Mouse (Mus musculus) fibroblast of lung, adult 2 months (primary cell): ENCODE data around the gene Cldn14.
"Not testable (repeated sequence)": the region's sequence is repeated elsewhere in the genome, so short reads cannot be mapped to it uniquely, and the experiment has no call there.

Experiments
- DNase-seq: peaks from one replicate; pipeline ENCODE4 v3.0.0-alpha.2; 2011; ENCODE audit warnings: low read depth

Gene Cldn14

GRCm38 (mm10) chr16:94008737-94009136 is at the start of gene Cldn14:
Gene Cldn14, minus strand, starts transcription at chr16:94008837.
- DNase-seq, result no peak

DNA sequence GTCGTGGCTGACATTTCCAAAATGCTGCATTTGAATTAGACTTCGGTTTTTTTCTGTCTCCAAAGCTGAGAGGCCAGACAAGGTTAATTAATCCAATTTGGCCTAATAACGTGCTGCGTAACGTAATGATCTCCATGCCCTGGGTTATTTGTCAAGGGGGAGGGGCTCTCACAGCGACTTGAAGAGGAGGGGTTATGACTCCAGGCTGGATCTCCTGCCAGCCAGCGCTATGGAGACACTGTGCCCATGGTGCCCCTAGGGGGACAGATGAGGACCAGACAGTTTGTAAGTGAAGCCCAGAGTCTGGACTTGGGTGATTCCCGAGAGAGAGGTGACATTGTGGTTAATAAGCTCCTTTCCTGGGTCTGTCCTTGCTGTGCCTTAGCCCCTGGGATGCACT is 46.9 kb upstream of the Cldn14 start:
- no peak for DNase-seq

GRCm38 (mm10) chr16:94055176-94055575 is 46.5 kb upstream of the Cldn14 start:
- no peak for DNase-seq

- no peak for DNase-seq
These were observed 41.7 kb upstream of the Cldn14 start for GRCm38 (mm10) chr16:94050368-94050767.

GRCm38 (mm10) chr16:94044996-94045395 is 36.4 kb upstream of the Cldn14 start:
- DNase-seq, result no peak

DNA sequence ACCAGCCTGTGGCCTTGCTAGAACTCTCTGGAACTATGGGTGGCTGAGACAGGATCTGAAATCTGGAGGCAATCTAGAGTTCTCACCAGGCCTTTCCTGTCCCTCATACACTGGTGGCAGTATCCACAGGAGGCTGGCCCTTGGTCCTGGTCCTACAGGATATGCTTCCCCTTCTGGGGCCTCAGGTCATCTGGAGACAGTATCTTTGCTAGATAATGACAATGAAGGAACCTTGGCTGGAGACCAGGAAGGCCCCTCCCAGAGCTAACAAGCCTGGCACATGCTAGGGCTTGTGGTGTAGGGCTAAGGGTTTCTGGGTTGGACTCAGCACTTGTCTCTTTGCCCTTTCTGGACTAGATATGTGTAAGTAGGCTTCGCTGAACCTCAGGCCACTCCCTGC is 35.2 kb upstream of the Cldn14 start:
- no peak for DNase-seq

DNA sequence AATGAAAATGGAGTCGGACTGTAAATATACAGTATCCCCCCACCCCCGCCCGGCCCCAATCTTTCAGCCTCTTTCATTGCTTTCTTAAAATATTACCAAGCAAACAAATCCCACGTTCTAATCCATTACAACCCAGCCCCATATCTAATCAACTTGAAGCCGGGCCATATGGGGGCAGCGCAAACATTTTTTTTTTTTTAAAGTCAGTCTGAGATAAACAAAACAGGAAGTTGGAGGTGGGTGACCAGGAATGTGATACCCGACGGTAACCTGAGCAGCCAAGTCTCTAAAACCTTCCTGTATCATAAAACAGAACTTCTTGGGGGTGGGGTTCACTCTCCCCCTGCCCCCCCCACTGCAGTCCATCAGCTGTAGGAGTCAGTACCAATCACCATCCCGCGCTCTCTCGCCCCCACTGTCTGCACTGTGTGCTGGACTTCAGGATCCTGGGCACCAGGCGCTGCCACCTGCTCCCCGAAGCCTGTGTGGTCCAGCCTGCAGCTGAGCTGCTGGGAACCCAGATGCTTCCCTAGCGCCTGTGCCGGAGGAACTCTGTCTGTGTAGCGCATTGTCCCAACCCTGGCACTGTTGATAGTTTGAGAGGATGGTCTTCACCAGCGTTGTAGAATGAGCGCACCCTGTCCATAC is 32.6 kb upstream of the Cldn14 start:
- DNase-seq, result no peak

GRCm38 (mm10) chr16:94040485-94040884 is 31.8 kb upstream of the Cldn14 start:
- DNase-seq, result no peak

GRCm38 (mm10) chr16:94038986-94039341 is 30.3 kb upstream of the Cldn14 start:
- DNase-seq, result no peak

DNA sequence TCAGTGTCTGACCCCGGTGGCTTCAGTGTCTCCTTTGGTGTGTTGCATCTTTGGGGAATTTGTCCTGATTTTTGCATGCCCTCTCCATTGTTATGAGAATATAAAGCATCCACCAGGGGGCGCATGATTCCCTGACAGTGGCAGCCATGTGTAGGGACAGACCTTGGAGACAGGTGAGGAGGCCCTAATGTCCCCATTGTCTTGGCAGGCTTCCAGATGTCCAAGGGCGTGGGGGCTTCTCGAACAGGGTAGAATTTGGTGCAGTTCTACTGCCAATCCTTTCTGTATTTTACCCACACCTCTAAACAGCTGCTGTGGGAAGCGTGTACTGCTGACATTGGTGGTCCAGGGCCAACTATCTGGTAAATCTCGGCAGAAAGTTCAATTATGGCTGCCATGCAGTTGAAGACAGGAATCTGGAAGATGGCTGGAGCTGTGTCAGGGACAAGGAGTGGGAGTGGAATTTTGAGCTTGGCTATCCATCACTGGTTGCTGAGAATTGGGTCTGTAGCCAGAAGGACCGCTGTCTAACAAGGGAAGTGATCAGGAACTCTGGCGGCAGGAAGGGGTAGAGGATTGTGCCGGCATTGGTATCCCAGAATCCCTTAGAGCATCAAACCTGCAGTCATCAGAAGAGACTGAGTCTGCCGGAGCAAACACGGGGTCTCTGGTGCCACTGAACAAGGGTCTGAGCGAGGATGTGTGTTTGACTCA is 29.8 kb upstream of the Cldn14 start:
- no peak for DNase-seq

DNA sequence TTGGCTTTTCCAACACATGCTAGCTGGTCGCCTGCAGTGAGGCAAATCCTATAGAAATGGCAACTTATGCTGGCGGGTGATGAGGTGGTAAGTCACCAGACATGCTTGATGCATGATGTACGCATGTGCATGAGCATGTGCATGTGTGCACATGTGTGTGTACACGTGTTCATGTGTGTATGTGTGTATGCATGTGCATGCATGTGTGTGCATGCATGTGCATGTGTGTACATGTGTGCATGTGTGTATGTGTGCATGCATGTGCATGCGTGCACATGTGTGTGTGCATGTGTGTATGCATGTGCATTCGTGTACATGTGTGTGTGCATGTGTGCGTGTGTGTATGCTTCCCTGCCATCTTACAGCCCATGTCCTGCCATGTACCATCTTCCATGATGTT is 28.6 kb upstream of the Cldn14 start:
- DNase-seq, result no peak

DNA sequence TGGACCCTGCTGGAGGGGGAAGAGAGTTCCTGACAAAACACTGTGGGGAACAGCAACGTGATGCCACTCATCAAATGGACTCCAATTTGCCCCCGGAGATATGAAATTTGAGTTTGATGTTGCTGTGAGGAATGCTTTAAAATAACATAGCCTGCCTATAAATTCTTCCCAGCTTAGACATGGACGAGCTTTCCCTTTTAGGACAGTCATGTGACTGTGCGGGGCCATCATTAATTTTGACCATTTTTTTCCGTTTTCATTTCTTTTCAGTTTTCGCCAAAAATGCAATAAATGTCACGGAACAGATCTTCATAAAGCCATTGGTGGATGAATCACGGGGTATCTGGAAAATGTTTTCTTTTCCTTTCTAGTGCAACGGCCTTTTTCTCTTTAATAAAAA is 25.5 kb upstream of the Cldn14 start:
- DNase-seq, result no peak

GRCm38 (mm10) chr16:94032270-94032669 is 23.6 kb upstream of the Cldn14 start:
- DNase-seq, result no peak

GRCm38 (mm10) chr16:94023352-94024280 is 15.0 kb upstream of the Cldn14 start:
- no peak for DNase-seq

DNA sequence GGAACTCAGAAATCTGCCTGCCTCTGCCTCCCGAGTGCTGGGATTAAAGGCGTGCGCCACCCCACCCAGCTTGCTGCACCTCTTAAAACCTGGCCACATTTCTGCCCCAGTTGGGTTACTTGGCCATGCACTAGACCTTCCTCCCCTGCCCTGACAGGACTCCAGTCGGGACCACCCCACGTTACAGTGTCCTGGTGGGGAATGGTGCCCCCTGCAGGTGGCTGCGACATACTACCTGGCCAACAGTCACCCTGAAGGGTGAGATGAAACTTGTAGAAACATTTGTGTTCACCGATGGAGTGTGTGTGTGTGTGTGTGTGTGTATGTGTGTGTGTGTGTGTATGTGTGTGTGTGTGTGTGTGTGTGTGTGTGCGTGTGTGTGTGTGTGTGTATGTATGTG is 11.1 kb upstream of the Cldn14 start:
- DNase-seq, result not testable (repeated sequence)

GRCm38 (mm10) chr16:94017953-94018352 is 9.3 kb upstream of the Cldn14 start:
- no peak for DNase-seq

GRCm38 (mm10) chr16:94014489-94015096 is 6.0 kb upstream of the Cldn14 start:
- no peak for DNase-seq

GRCm38 (mm10) chr16:94013328-94014086 is 4.9 kb upstream of the Cldn14 start:
- not testable (repeated sequence) for DNase-seq

DNA sequence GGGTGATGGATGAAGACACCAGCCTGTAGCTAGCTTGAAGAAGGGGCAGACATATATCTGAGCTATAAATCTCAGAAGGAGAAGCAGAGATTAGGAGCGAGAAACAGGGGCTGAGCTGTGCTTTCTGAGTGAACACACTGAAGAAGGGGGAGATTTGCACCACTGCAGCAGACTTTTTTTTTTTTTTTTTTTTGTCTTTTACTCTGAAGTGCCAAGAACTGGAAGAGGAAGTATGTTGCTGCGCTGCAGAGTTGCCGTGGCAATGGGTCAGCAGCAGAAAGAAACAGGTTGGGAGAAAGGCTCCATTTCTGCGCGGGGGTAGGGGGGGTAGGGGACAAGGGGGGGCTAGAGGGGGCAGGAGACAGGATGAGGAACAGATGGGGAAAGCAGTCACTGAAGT is 2.6 kb upstream of the Cldn14 start:
- DNase-seq, result no peak

DNA sequence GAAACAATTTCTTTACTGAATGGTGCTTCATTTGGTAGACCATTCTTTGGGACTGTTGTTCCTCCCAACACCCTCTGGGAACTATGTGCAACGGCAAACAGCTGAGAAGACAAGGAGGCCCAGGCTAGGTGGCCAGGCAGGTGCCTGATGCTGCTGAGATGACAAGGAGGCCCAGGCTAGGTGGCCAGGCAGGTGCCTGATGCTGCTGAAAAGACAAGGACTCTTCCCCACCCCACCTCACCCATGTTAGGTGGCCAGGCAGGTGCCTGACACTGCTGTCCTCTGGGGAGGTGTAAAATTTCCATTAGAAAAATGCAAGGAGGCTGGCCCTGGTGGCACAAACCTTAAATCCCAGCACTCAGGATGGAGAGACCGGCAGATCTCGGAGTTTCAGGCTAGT is 2.0 kb upstream of the Cldn14 start:
- no peak for DNase-seq

DNA sequence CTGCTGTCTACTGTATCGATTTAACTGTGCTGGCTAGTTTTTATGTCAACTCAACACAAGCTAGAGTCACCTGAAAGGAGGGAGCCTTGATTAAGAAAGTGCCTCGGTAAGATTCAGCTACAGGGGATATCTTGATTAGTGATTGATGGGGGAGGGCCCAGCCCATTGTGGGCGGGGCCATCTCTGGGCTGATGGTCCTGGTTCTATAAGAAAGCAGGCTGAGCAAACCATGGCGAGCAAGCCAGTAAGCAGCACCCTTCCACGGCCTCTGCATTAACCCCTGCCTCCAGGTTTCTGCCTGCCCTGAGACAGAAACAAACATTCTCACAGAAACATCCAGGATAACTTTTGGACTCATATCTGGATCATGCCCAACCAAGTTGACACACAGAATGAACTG is 1.5 kb upstream of the Cldn14 start:
- no peak for DNase-seq

GRCm38 (mm10) chr16:94009356-94009755 is 719 bp upstream of the Cldn14 start:
- DNase-seq, result no peak
